Mouse (Mus musculus): ENCODE results near the gene Zfp341. TPM values are rescaled to one million over a fixed set of nuclear protein-coding genes. Genes with fewer than 3 reads are reported as not detected.

Zfp341 gene
- polyA plus RNA-seq, 1 experiment from 2014 or later, result 1.2 TPM

DNA sequence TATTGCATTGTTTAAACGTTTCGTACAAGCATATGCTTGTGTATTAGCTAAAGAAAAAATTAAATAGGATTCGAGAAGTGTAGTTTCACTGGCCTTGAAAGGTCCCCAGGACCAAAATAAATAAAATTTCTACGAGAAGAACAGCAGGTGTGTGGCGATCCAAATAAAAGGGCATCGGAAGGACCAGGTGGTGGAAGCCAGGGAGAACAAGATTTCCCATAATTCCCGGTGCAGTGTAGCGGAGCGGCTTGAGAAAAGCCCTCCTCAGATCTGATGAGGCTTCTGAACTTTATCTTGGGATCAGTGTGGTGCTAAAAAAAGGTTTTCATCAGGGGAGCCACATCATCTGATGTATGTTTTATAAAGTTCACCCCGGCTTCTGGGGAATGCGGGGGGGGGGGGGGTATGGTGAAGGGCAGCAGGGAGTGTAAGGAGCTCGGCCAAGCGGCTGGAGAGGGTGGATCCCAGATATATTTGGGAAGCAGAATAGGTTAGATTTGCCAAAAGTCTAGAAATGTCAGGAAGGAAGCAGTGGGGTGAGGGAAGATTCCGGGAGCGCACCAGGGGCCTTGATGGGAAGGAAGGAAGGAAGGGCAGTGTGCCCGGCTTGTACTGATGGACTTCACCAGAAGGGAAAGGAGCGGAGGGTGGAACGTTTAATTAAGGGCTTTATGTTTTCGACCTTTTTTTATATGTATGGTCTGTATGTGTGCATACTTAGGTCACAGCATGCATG is 1.9 kb downstream of the Zfp341 start:
- H3K4me2 ChIP-seq (ENCODE audit: low read depth, low read length), result peak overlapping the region; percentile 11; the same call in 1 of the 2 replicates

DNA sequence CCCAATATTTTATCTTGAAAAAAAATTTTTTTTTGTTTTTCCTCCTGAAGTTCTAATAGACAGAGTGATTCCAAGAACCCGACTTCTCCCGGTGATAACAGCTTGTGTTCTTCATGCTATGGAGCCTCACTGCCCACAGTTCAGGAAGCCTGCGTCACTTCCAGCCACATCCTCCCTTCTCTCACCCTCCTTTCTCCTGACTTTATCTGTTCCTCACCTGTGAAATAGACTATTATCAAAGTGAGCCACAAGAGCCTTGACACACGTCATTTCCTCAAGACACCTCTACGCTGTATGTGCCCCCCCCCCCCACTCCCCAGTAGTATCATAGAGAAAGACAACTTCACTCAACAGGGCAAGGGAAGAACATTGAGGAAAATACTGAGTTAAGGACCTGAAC is 2.6 kb downstream of the Zfp341 start:
- DNase-seq (ENCODE audit: low spot score) (no peak), ATAC-seq (ENCODE audit: low read depth) (no peak)
- H3K9me3 ChIP-seq (ENCODE audit: control insufficient read depth, low read length), result no peaks in the 10 kb centered on the region
- H3K9ac ChIP-seq (ENCODE audit: low read depth, low read length), result no peak overlapping the region
- H3K4me2 ChIP-seq (ENCODE audit: low read depth, low read length), result no peak overlapping the region
- no peak overlapping the region for H3K4me3 ChIP-seq (ENCODE audit: low read depth, low read length)
- WGBS, result 90% methylated on average over 5 of the region's 5 CpGs
- no peak overlapping the region for H3K27ac ChIP-seq (replicated peaks; ENCODE audit: low read depth, low read length)
- H3K27me3 ChIP-seq (replicated peaks; ENCODE audit: control insufficient read depth, insufficient read depth, low read length), result no peaks in the 10 kb centered on the region
- no peaks in the 10 kb centered on the region for H3K4me1 ChIP-seq (ENCODE audit: control insufficient read depth, insufficient read depth, low read length)
- H3K36me3 ChIP-seq (ENCODE audit: control insufficient read depth, insufficient read depth, low read length), result no peaks in the 10 kb centered on the region

More for the DNA sequence above, 1.9 kb downstream of the Zfp341 start:
- H3K9ac ChIP-seq (ENCODE audit: low read depth, low read length), result no peak overlapping the region
- H3K36me3 ChIP-seq (ENCODE audit: control insufficient read depth, insufficient read depth, low read length), result no peaks in the 10 kb centered on the region
- no peaks in the 10 kb centered on the region for H3K9me3 ChIP-seq (ENCODE audit: control insufficient read depth, low read length)
- H3K27me3 ChIP-seq (replicated peaks; ENCODE audit: control insufficient read depth, insufficient read depth, low read length), result no peaks in the 10 kb centered on the region
- no peaks in the 10 kb centered on the region for H3K4me1 ChIP-seq (ENCODE audit: control insufficient read depth, insufficient read depth, low read length)
- no peak for DNase-seq (ENCODE audit: low spot score)
- no peak for ATAC-seq (ENCODE audit: low read depth)
- 71% methylated on average over 19 of the region's 19 CpGs for WGBS
- H3K27ac ChIP-seq (replicated peaks; ENCODE audit: low read depth, low read length), result no peak overlapping the region
- no peak overlapping the region for H3K4me3 ChIP-seq (ENCODE audit: low read depth, low read length)

DNA sequence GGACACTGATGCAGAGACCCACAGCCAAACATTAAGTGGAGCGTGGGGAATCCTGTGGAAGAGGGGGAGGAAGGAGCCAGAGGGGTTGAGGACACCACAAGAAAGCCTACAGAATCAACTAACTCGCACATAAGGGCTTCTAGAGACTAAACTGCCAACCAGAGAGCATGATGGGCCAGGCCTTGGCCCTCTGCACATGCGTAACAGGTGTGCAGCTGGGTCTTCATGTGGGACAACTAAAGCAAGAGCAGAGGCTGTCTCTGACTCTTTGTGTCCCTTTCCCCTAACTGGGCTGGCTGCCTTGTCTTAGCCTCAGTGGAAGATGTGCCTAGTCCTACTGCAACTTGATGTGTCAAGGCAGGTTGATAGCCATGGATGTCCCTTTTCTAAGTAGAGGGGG is 4.0 kb downstream of the Zfp341 start:
- 87% methylated on average over 3 of the region's 3 CpGs for WGBS
- no peaks in the 10 kb centered on the region for H3K4me1 ChIP-seq (ENCODE audit: control insufficient read depth, insufficient read depth, low read length)
- no peak overlapping the region for H3K4me2 ChIP-seq (ENCODE audit: low read depth, low read length)
- H3K27me3 ChIP-seq (replicated peaks; ENCODE audit: control insufficient read depth, insufficient read depth, low read length), result no peaks in the 10 kb centered on the region
- ATAC-seq (ENCODE audit: low read depth) (no peak), DNase-seq (ENCODE audit: low spot score) (no peak)
- H3K9ac ChIP-seq (ENCODE audit: low read depth, low read length), result no peak overlapping the region
- no peaks in the 10 kb centered on the region for H3K36me3 ChIP-seq (ENCODE audit: control insufficient read depth, insufficient read depth, low read length)
- H3K9me3 ChIP-seq (ENCODE audit: control insufficient read depth, low read length), result no peaks in the 10 kb centered on the region
- H3K27ac ChIP-seq (replicated peaks; ENCODE audit: low read depth, low read length), result no peak overlapping the region
- H3K4me3 ChIP-seq (ENCODE audit: low read depth, low read length), result no peak overlapping the region

GRCm38 (mm10) chr2:154621684-154622083 is 8.6 kb downstream of the Zfp341 start:
- Histone ChIP-seq H3K27ac (replicated peaks; ENCODE audit: low read depth, low read length) (no peak overlapping the region), H3K9ac (ENCODE audit: low read depth, low read length) (no peak overlapping the region), H3K27me3 (replicated peaks; ENCODE audit: control insufficient read depth, insufficient read depth, low read length) (no peaks in the 10 kb centered on the region), H3K9me3 (ENCODE audit: control insufficient read depth, low read length) (no peaks in the 10 kb centered on the region), H3K4me2 (ENCODE audit: low read depth, low read length) (no peak overlapping the region), H3K4me1 (ENCODE audit: control insufficient read depth, insufficient read depth, low read length) (no peaks in the 10 kb centered on the region), H3K36me3 (ENCODE audit: control insufficient read depth, insufficient read depth, low read length) (peaks cover 27% of the 10 kb centered on the region), H3K4me3 (ENCODE audit: low read depth, low read length) (no peak overlapping the region)
- WGBS, result 69% methylated on average over 5 of the region's 5 CpGs
- DNase-seq (ENCODE audit: low spot score) (no peak), ATAC-seq (ENCODE audit: low read depth) (no peak)

DNA sequence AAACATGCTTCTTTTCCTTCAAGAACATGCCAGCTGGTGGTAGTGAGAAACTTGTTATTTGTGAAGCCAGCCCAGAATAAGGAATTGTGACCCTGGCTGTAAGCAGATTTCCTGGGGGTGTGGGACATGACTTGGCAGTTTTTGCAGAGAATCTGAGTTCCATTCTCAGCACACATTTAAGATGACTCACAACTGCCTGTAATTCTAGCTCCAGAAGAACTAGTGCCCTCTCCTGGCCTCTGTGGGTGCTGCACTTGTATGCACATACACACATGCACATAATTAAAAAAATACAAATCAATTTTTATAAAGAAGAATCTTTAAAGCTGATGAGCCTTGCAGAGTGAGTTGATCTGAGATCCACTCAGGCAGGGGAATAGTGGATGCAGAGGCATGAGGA is 11.0 kb downstream of the Zfp341 start:
- Histone ChIP-seq H3K4me3 (ENCODE audit: low read depth, low read length) (no peak overlapping the region), H3K9me3 (ENCODE audit: control insufficient read depth, low read length) (no peaks in the 10 kb centered on the region), H3K27me3 (replicated peaks; ENCODE audit: control insufficient read depth, insufficient read depth, low read length) (no peaks in the 10 kb centered on the region), H3K36me3 (ENCODE audit: control insufficient read depth, insufficient read depth, low read length) (peaks cover 36% of the 10 kb centered on the region), H3K4me1 (ENCODE audit: control insufficient read depth, insufficient read depth, low read length) (no peaks in the 10 kb centered on the region), H3K9ac (ENCODE audit: low read depth, low read length) (no peak overlapping the region), H3K4me2 (ENCODE audit: low read depth, low read length) (no peak overlapping the region), H3K27ac (replicated peaks; ENCODE audit: low read depth, low read length) (no peak overlapping the region)
- DNase-seq (ENCODE audit: low spot score), result no peak
- no peak for ATAC-seq (ENCODE audit: low read depth)

DNA sequence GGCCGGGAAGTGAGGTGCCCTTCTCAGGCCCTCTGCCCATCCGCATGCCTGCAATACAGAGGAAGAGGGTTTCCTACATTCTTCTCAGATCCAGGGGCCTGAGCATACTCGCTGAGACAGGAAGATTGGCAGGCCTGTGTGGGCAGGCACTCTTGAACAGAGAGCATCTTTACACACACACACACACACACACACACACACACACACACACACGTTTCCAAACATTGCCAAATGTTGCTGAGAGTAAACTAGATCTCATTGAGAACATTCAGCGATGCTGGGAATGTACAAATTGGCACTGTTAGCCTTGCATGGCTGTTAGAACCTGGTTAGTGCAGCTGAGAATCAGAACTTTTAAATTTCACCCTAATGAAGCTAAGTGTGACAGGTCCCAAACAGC is 17.4 kb downstream of the Zfp341 start:
- DNase-seq (ENCODE audit: low spot score), result no peak
- 64% methylated on average over 5 of the region's 5 CpGs for WGBS
- no peaks in the 10 kb centered on the region for H3K9me3 ChIP-seq (ENCODE audit: control insufficient read depth, low read length)
- no peaks in the 10 kb centered on the region for H3K27me3 ChIP-seq (replicated peaks; ENCODE audit: control insufficient read depth, insufficient read depth, low read length)
- H3K9ac ChIP-seq (ENCODE audit: low read depth, low read length), result no peak overlapping the region
- no peaks in the 10 kb centered on the region for H3K4me1 ChIP-seq (ENCODE audit: control insufficient read depth, insufficient read depth, low read length)
- H3K4me2 ChIP-seq (ENCODE audit: low read depth, low read length), result no peak overlapping the region
- H3K27ac ChIP-seq (replicated peaks; ENCODE audit: low read depth, low read length), result no peak overlapping the region
- no peak for ATAC-seq (ENCODE audit: low read depth)
- no peak overlapping the region for H3K4me3 ChIP-seq (ENCODE audit: low read depth, low read length)
- peaks cover 39% of the 10 kb centered on the region for H3K36me3 ChIP-seq (ENCODE audit: control insufficient read depth, insufficient read depth, low read length)

- Histone ChIP-seq H3K9me3 (ENCODE audit: control insufficient read depth, low read length) (no peaks in the 10 kb centered on the region), H3K4me1 (ENCODE audit: control insufficient read depth, insufficient read depth, low read length) (no peaks in the 10 kb centered on the region), H3K4me3 (ENCODE audit: low read depth, low read length) (no peak overlapping the region), H3K4me2 (ENCODE audit: low read depth, low read length) (no peak overlapping the region), H3K27ac (replicated peaks; ENCODE audit: low read depth, low read length) (no peak overlapping the region), H3K36me3 (ENCODE audit: control insufficient read depth, insufficient read depth, low read length) (peaks cover 40% of the 10 kb centered on the region), H3K9ac (ENCODE audit: low read depth, low read length) (no peak overlapping the region), H3K27me3 (replicated peaks; ENCODE audit: control insufficient read depth, insufficient read depth, low read length) (no peaks in the 10 kb centered on the region)
- DNase-seq (ENCODE audit: low spot score), result no peak
- 89% methylated on average over 16 of the region's 16 CpGs for WGBS
- ATAC-seq (ENCODE audit: low read depth), result no peak
Observed at GRCm38 (mm10) chr2:154632203-154632780, 19.2 kb downstream of the Zfp341 start.

DNA sequence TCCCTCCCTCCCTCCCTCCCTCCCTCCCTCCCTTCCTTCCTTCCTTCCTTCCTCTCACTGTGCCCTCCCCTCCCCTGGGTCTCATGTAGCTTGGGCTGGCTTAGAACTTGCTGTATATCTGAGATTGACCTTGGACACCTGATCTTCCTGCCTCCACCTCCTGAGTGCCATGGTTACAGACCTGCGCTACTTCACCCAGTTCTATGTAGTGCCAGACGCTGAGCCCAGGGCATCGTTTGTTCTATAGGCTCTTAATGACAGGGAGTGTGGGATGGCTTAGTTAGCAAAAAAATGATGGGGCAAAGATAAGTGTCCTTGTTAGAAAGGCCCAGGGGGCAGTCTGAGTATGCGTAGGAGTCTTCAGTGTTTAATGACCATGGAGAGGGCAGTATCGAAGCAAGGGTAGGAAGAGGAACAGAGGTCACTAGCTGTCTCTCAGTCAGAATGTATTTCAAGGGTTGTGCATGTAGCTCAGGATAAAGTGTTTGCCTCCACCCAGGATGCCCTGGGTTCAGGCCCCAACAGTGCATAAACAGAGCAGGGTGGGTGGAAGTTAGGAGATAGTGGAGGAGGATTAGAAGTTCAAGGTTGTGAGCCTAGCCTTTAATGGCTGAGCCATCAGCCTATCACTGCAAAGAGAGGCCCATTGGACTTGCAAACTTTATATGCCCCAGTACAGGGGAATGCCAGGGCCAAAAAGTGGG is 20.1 kb downstream of the Zfp341 start:
- Histone ChIP-seq H3K9me3 (ENCODE audit: control insufficient read depth, low read length) (peaks cover 1% of the 10 kb centered on the region; the same call in 1 of the 2 replicates), H3K27ac (replicated peaks; ENCODE audit: low read depth, low read length) (no peak overlapping the region), H3K36me3 (ENCODE audit: control insufficient read depth, insufficient read depth, low read length) (peaks cover 46% of the 10 kb centered on the region), H3K9ac (ENCODE audit: low read depth, low read length) (no peak overlapping the region), H3K4me2 (ENCODE audit: low read depth, low read length) (no peak overlapping the region), H3K4me1 (ENCODE audit: control insufficient read depth, insufficient read depth, low read length) (no peaks in the 10 kb centered on the region), H3K27me3 (replicated peaks; ENCODE audit: control insufficient read depth, insufficient read depth, low read length) (no peaks in the 10 kb centered on the region), H3K4me3 (ENCODE audit: low read depth, low read length) (no peak overlapping the region)
- 87% methylated on average over 5 of the region's 5 CpGs for WGBS
- ATAC-seq (ENCODE audit: low read depth) (no peak), DNase-seq (ENCODE audit: low spot score) (no peak)
